Mouse (Mus musculus): ENCODE data around the gene Usp17la.
"Not testable (repeated sequence)": the region's sequence is repeated elsewhere in the genome, so short reads cannot be mapped to it uniquely, and the experiment has no call there.

Gene Usp17la

GRCm38 (mm10) chr7:104856709-104857108 is at the start of gene Usp17la:
Gene Usp17la (plus strand): TSS chr7:104857009.
- DNase-seq (ENCODE audit: low spot score), result not testable (repeated sequence)

DNA sequence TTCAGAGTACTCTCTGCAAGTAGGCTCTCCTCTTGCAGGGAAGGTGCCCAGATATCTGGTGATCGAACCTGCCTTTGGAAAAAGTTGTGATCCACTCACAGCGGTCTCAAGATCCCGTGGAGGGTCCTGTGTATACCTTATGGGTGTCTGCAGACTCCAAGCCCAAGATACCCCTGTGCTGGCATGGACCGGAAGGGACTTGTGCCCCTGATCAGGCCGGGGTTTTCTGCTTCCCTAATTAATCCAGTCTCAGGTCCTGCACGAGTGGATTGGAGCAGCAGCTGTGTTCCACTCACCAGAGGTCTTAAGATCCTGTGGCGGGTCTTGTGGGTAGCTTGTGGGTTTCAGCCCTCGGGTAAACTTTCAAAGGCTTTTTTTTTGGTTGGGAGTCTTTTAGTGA is 46.5 kb upstream of the Usp17la start:
- DNase-seq (ENCODE audit: low spot score), result not testable (repeated sequence)

DNA sequence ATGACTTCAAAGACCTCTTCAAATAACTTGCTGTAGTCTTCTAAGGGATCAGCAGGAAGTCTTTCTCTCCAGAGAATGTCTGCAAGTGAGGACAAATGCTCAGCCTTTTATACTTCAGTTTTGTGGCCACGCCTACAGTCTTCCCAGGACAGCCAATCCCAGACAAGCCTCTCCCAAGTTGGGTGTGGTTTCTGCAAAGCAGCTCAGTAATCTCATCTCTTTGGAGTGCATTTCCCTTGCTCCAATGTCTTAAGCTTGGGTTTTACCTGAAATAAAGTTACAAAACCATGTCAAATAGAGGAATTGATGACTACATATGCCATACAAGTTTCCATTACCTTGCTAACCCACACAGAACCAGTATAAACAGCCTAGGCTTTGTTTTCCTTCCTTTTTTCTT is 14.3 kb upstream of the Usp17la start, which contains the start of gene Usp17lb:
TSS of gene Usp17lb (minus strand) at position 101 of the 400 bp plus-strand sequence.
- DNase-seq (ENCODE audit: low spot score), result no peak

DNA sequence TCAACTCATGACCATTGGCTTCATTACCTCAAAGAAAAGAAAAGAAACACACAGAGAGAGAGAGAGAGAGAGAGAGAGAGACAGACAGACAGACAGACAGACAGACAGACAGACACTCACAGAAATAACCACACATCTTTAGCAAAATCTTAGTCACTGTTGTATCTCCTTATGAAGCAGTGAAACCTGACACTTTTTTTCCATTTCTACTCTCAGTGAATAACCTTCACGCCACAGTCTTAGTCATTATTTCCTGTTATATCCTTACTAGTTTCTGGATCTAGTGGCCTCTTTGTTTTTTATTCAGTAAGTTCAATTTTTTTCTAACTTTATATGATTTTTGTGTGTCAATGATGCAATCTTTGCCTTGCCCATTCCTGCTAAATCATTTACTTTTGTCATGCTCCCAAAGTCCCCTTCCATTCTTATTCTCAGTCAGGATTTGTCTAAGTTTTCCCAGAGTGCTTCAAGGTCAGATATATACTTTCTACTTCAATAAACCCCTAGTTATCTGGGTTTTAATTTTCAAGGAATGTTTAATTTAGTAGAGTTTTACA is 13.0 kb upstream of the Usp17la start:
- DNase-seq (ENCODE audit: low spot score), result no peak

- DNase-seq (ENCODE audit: low spot score), result not testable (repeated sequence)
Measured at GRCm38 (mm10) chr7:104851546-104851945, 5.3 kb upstream of the Usp17la start.

DNA sequence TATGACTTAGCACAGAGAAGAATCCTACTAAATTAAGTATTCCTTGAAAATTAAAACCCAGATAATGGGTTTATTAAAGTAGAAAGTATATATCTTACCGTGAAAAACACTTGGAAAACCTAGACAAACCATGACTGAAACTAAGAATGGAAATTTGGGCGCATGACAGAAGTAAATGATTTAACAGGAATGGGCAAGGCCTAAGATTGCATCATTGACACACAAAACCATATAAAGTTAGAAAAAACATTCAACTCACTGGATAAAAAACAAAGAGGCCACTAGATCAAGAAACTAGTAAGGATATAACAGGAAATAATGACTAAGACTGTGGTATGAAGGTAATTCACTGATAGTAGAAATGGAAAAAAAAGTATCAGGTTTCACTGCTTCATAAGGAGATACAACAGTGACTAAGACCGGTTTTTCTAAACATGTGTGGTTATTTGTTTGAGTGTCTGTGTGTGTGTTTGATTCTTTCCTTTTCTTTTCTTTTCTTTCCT is 1.5 kb upstream of the Usp17la start:
- no peak for DNase-seq (ENCODE audit: low spot score)

- no peak for DNase-seq (ENCODE audit: low spot score)
Measured at GRCm38 (mm10) chr7:104857683-104858082, 874 bp downstream of the Usp17la start.

- DNase-seq (ENCODE audit: low spot score), result no peak
Measured at GRCm38 (mm10) chr7:104861381-104861780, 4.6 kb downstream of the Usp17la start.

DNA sequence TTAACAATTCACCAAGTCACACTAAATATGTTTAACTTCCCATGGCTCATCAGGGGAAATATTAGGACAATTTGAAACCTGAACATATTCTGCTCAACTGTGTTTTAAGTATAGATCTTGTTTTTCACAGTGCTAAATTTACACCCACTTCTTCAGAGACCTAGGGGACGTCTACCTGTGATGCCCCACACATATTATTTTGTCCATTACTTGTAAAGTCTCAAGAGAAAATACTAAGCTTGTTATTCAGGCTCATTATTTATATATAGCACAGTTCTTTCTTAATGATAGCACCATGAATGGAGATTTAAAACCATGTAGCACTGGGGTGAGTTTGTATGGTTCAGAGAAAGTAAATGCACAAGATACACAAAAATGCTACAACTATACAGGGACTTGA is 20.9 kb downstream of the Usp17la start, which contains the start of gene Olfr665:
TSS of gene Olfr665 (plus strand) at position 301 of the 400 bp plus-strand sequence.
- no peak for DNase-seq (ENCODE audit: low spot score)

GRCm38 (mm10) chr7:104895852-104896251 is 39.0 kb downstream of the Usp17la start, which contains the start of gene Olfr666:
Gene Olfr666 (minus strand): TSS chr7:104895952.
- DNase-seq (ENCODE audit: low spot score), result no peak

Measured in ovary, adult 18-20 months (tissue).